ENCODE assay signal across 23 mouse cellular contexts in genomic region chr14:73467697-73468096, GRCm38 (mm10). TPM values are rescaled to one million over a fixed set of nuclear protein-coding genes. Genes with fewer than 3 reads are reported as not detected.
A peak's percentile ranks its signal among the peaks of the same experiment; 100 is the strongest.
DNase-seq lines count a peak whose midpoint lies in the region; ATAC-seq lines count a peak whose summit lies in the region.
"Had no signal": no experiment of that assay in that cellular context is flagged by ENCODE, and none has a peak within 500 bp of the region (broad histone marks: within the 10 kb centered on the region; RNA-seq: fewer than 3 reads in every experiment).

No protein-coding gene starts in this region.

- no peaks in the 10 kb centered on the region for H3K36me3 ChIP-seq in liver, embryonic 15.5 days (replicated peaks)
- no peaks in the 10 kb centered on the region for H3K36me3 ChIP-seq in liver, embryonic 11.5 days (ENCODE audit: control insufficient read depth, insufficient read depth, low read length)
- H3K36me3 ChIP-seq in forebrain, embryonic 16.5 days (ENCODE audit: control insufficient read depth, insufficient read depth): no peaks in the 10 kb centered on the region
- H3K36me3 ChIP-seq: G1E; hindbrain, embryonic 10.5 days; hindbrain, embryonic 15.5 days had no signal

- H3K4me1 ChIP-seq in liver, embryonic 15.5 days (replicated peaks): no peaks in the 10 kb centered on the region
- H3K4me1 ChIP-seq in liver, embryonic 11.5 days (replicated peaks; ENCODE audit: control insufficient read depth, insufficient read depth, low read length): no peaks in the 10 kb centered on the region
- H3K4me1 ChIP-seq in forebrain, embryonic 16.5 days (replicated peaks; ENCODE audit: control insufficient read depth, insufficient read depth, low read length): peaks cover 6% of the 10 kb centered on the region
- H3K4me1 ChIP-seq: hindbrain, embryonic 10.5 days had no signal

- H3K27me3 ChIP-seq in liver, embryonic 15.5 days: no peaks in the 10 kb centered on the region
- H3K27me3 ChIP-seq in liver, embryonic 11.5 days (replicated peaks; ENCODE audit: control insufficient read depth, insufficient read depth, low read length): no peaks in the 10 kb centered on the region
- H3K27me3 ChIP-seq in forebrain, embryonic 16.5 days (replicated peaks; ENCODE audit: control insufficient read depth, insufficient read depth, low read length): no peaks in the 10 kb centered on the region
- H3K27me3 ChIP-seq: forebrain, embryonic 13.5 days; hindbrain, embryonic 15.5 days had no signal

- no peak overlapping the region for H3K4me2 ChIP-seq in liver, embryonic 15.5 days
- no peak overlapping the region for H3K4me2 ChIP-seq in liver, embryonic 11.5 days
- H3K4me2 ChIP-seq in forebrain, embryonic 16.5 days (ENCODE audit: low read length): no peak overlapping the region
- H3K4me2 ChIP-seq: forebrain, embryonic 13.5 days; hindbrain, embryonic 15.5 days had no signal

- no peak overlapping the region for H3K9ac ChIP-seq in liver, embryonic 15.5 days
- H3K9ac ChIP-seq in liver, embryonic 11.5 days (ENCODE audit: low read depth, low read length): no peak overlapping the region
- no peak overlapping the region for H3K9ac ChIP-seq in forebrain, embryonic 16.5 days (replicated peaks; ENCODE audit: low read depth, low read length)
- H3K9ac ChIP-seq: forebrain, embryonic 13.5 days; hindbrain, embryonic 15.5 days had no signal

- ATAC-seq in liver, embryonic 15.5 days (ENCODE audit: insufficient read depth): 0 out of 2 replicates have a peak, but pooled peaks have one; percentile 47
- ATAC-seq in liver, embryonic 11.5 days (replicated peaks; ENCODE audit: low FRiP score): no peak
- ATAC-seq in forebrain, embryonic 16.5 days: no peak
- ATAC-seq: forebrain, embryonic 13.5 days had no signal

- 71% methylated on average over 6 of the region's 6 CpGs for WGBS in liver, embryonic 15.5 days (ENCODE audit: insufficient replicate concordance)
- 79% methylated on average over 6 of the region's 6 CpGs for WGBS in liver, embryonic 11.5 days
- 83% methylated on average over 6 of the region's 6 CpGs for WGBS in forebrain, embryonic 16.5 days

- peak; percentile 45 for DNase-seq in cerebellum, adult 11-12 months
- DNase-seq in cerebellum, postnatal 4 days (ENCODE audit: low spot score in 2 of 2): no peak
- peak; percentile 42 for DNase-seq in kidney, adult 9 months
- DNase-seq in kidney, postnatal 10 days: no peak
- no peak for DNase-seq in liver, embryonic 11.5 days (ENCODE audit: low spot score)
- DNase-seq: adrenal gland, adult 8-10 months; gastrocnemius, postnatal 14 days; heart, postnatal 14 days; left cerebral cortex, postnatal 4 days; lung, adult 2 months; lung, postnatal 10 days; midbrain, embryonic 14.5 days; retina, postnatal 1 day; right cerebral cortex, postnatal 14 days; thymus, postnatal 4 days had no signal

- H3K27ac ChIP-seq in liver, embryonic 15.5 days (replicated peaks): no peak overlapping the region
- H3K27ac ChIP-seq in liver, embryonic 11.5 days (ENCODE audit: low read depth, low read length): no peak overlapping the region
- H3K27ac ChIP-seq in forebrain, embryonic 16.5 days (ENCODE audit: low read length): no peak overlapping the region
- H3K27ac ChIP-seq: forebrain, embryonic 13.5 days; hindbrain, embryonic 10.5 days; hindbrain, embryonic 15.5 days; kidney, postnatal 0 days; macrophage had no signal

- H3K9me3 ChIP-seq in liver, embryonic 15.5 days (replicated peaks): no peaks in the 10 kb centered on the region
- H3K9me3 ChIP-seq in liver, embryonic 11.5 days (ENCODE audit: control insufficient read depth, low read length): no peaks in the 10 kb centered on the region
- no peaks in the 10 kb centered on the region for H3K9me3 ChIP-seq in forebrain, embryonic 16.5 days (ENCODE audit: control insufficient read depth, low read length)
- H3K9me3 ChIP-seq: forebrain, embryonic 13.5 days; G1E; hindbrain, embryonic 10.5 days; hindbrain, embryonic 15.5 days had no signal

- H3K4me3 ChIP-seq in liver, embryonic 15.5 days (replicated peaks): no peak overlapping the region
- H3K4me3 ChIP-seq in liver, embryonic 11.5 days (ENCODE audit: low read depth, low read length): no peak overlapping the region
- H3K4me3 ChIP-seq in forebrain, embryonic 16.5 days (replicated peaks; ENCODE audit: low read length): no peak overlapping the region
- H3K4me3 ChIP-seq: forebrain, embryonic 13.5 days; hindbrain, embryonic 10.5 days; hindbrain, embryonic 15.5 days had no signal

RNA-seq across cellular contexts. Expression of gene Med4, which starts 42.1 kb away (rescaled TPM):
- 29.3 and 29.4 TPM in 2 replicates for polyA plus RNA-seq in liver, embryonic 15.5 days (2015; fragmentation: Nextera tagmentation; extraction: Ambion mirVana)
- polyA plus RNA-seq in liver, embryonic 11.5 days (2014; fragmentation: Nextera tagmentation; extraction: Ambion mirVana): 75.4 and 78.7 TPM in 2 replicates
- 106 and 110 TPM in 2 replicates for polyA plus RNA-seq in forebrain, embryonic 16.5 days (2015; fragmentation: Nextera tagmentation; extraction: Ambion mirVana)

RNA-seq across cellular contexts. Expression of gene Sucla2, which starts 57.4 kb away (rescaled TPM):
- polyA plus RNA-seq in liver, embryonic 15.5 days (2015; fragmentation: Nextera tagmentation; extraction: Ambion mirVana): 45.5 and 48.3 TPM in 2 replicates
- 92.8 and 105 TPM in 2 replicates for polyA plus RNA-seq in liver, embryonic 11.5 days (2014; fragmentation: Nextera tagmentation; extraction: Ambion mirVana)
- polyA plus RNA-seq in forebrain, embryonic 16.5 days (2015; fragmentation: Nextera tagmentation; extraction: Ambion mirVana): 108 and 110 TPM in 2 replicates

Comparison
In these comparisons a context has a peak if more than half of its experiments do, and no peak if none do; other contexts are left out.
1. DNase-seq: peak in cerebellum, adult 11-12 months (single experiment) and kidney, adult 9 months (single experiment); none in cerebellum, postnatal 4 days (0 of 2), kidney, postnatal 10 days (single experiment) and liver, embryonic 11.5 days (single experiment).